17 mouse cellular contexts compared by ENCODE assay signal in genomic region chr8:60868236-60868965, GRCm38 (mm10). TPM values are rescaled to one million over a fixed set of nuclear protein-coding genes. Genes with fewer than 3 reads are reported as not detected.
DNase-seq lines count a peak whose midpoint lies in the region; ATAC-seq and TF ChIP-seq lines count a peak whose summit lies in the region.
"Had no signal": no experiment of that assay in that cellular context is flagged by ENCODE, and none has a peak within 500 bp of the region (broad histone marks: within the 10 kb centered on the region; RNA-seq: fewer than 3 reads in every experiment).

No protein-coding gene starts in this region.

- no peaks in the 10 kb centered on the region for H3K27me3 ChIP-seq in heart, embryonic 10.5 days (ENCODE audit: insufficient read depth, poor library complexity, severe bottlenecking)
- H3K27me3 ChIP-seq in megakaryocyte, embryonic 14.5 days (replicated peaks): no peaks in the 10 kb centered on the region
- H3K27me3 ChIP-seq: forebrain, embryonic 13.5 days; heart, embryonic 15.5 days; intestine, embryonic 15.5 days had no signal

- peak; percentile 85 for DNase-seq in heart, adult 11 months
- DNase-seq in heart, embryonic 10.5 days (ENCODE audit: low spot score): no peak
- DNase-seq in layer of hippocampus, postnatal 10 days (ENCODE audit: low spot score in 2 of 2): no peak
- DNase-seq in lung, adult 18-20 months: no peak
- DNase-seq: adrenal gland, adult 2 months; adrenal gland, postnatal 25 days; cerebellum, postnatal 10 days; gastrocnemius, postnatal 10 days had no signal

- H3K36me3 ChIP-seq in heart, embryonic 10.5 days: no peaks in the 10 kb centered on the region
- no peaks in the 10 kb centered on the region for H3K36me3 ChIP-seq in megakaryocyte, embryonic 14.5 days (replicated peaks; ENCODE audit: low read length)
- H3K36me3 ChIP-seq: embryonic facial prominence, embryonic 10.5 days; heart, embryonic 15.5 days; hindbrain, embryonic 10.5 days; intestine, embryonic 15.5 days had no signal

- H3K4me1 ChIP-seq in heart, embryonic 10.5 days: no peaks in the 10 kb centered on the region
- H3K4me1 ChIP-seq in megakaryocyte, embryonic 14.5 days: peaks cover 70% of the 10 kb centered on the region
- peaks cover 5% of the 10 kb centered on the region; the same call in 1 of the 2 replicates for H3K4me1 ChIP-seq in olfactory bulb, adult 2 months (ENCODE audit: control insufficient read depth, insufficient read depth, low read length)
- H3K4me1 ChIP-seq: embryonic facial prominence, embryonic 10.5 days; forebrain, embryonic 13.5 days; hindbrain, embryonic 10.5 days; intestine, embryonic 15.5 days had no signal

- no peak for TF ChIP-seq CTCF in olfactory bulb, adult 2 months (IDR thresholded peaks at IDR 0.05; ENCODE audit: insufficient read depth, low read depth, low read length)

- WGBS in heart, embryonic 10.5 days: 81% methylated on average over 4 of the region's 4 CpGs
- WGBS in olfactory bulb, adult 2 months: 92% methylated on average over 4 of the region's 4 CpGs

- no peak for TF ChIP-seq POLR2A in olfactory bulb, adult 2 months (IDR thresholded peaks at IDR 0.05; ENCODE audit: insufficient read depth, low read depth, low read length)

- ATAC-seq in megakaryocyte, adult 5-6 weeks (ENCODE audit: poor library complexity, severe bottlenecking): no peak
- ATAC-seq: forebrain, embryonic 13.5 days; intestine, embryonic 15.5 days had no signal

- H3K27ac ChIP-seq in heart, embryonic 10.5 days: no peak overlapping the region
- 0 out of 2 replicates have a peak overlapping the region, but pooled peaks have one; percentile 56 for H3K27ac ChIP-seq in olfactory bulb, adult 2 months (ENCODE audit: insufficient read depth, low read depth, low read length)
- H3K27ac ChIP-seq: embryonic facial prominence, embryonic 10.5 days; forebrain, embryonic 13.5 days; heart, embryonic 15.5 days; hindbrain, embryonic 10.5 days; hindbrain, embryonic 14.5 days; intestine, embryonic 15.5 days had no signal

- no peaks in the 10 kb centered on the region for H3K9me3 ChIP-seq in heart, embryonic 10.5 days
- H3K9me3 ChIP-seq in megakaryocyte, embryonic 14.5 days: no peaks in the 10 kb centered on the region
- H3K9me3 ChIP-seq: embryonic facial prominence, embryonic 10.5 days; forebrain, embryonic 13.5 days; heart, embryonic 15.5 days; hindbrain, embryonic 10.5 days; intestine, embryonic 15.5 days had no signal

- no peak overlapping the region for H3K4me3 ChIP-seq in heart, embryonic 10.5 days
- peak overlapping the region; percentile 28 for H3K4me3 ChIP-seq in megakaryocyte, embryonic 14.5 days (replicated peaks)
- no peak overlapping the region for H3K4me3 ChIP-seq in olfactory bulb, adult 2 months (ENCODE audit: insufficient read depth, low read depth, low read length)
- H3K4me3 ChIP-seq: embryonic facial prominence, embryonic 10.5 days; forebrain, embryonic 13.5 days; heart, embryonic 15.5 days; hindbrain, embryonic 10.5 days; intestine, embryonic 15.5 days had no signal

RNA-seq across cellular contexts. Expression of gene Hpf1, which starts 21.8 kb away (rescaled TPM):
- polyA plus RNA-seq in heart, embryonic 10.5 days (2016; fragmentation: Nextera tagmentation; extraction: Ambion mirVana): 75.3 and 98.3 TPM in 2 replicates
- polyA plus RNA-seq in megakaryocyte, embryonic 14.5 days (2012; ENCODE audit: insufficient read depth, low replicate concordance): 9.0 TPM in 1 of 2 replicates, not detected in the other
- 123 and 134 TPM in 2 replicates for total RNA-seq in megakaryocyte, adult 5-6 weeks (2015)
- total RNA-seq in megakaryocyte, adult 5-6 weeks (2017): 87.3 and 104 TPM in 2 replicates
- not detected in 2 replicates for polyA plus RNA-seq in olfactory bulb, adult 2 months (2012; ENCODE audit: insufficient read depth, insufficient read length, low replicate concordance, missing spikeins)
- 10 to 100 TPM; 47.1 to 52.0 TPM for total RNA-seq in layer of hippocampus, postnatal 10 days (2021)
